Mouse (Mus musculus): ENCODE measurements around the gene Lrrc4b. TPM values are rescaled to one million over a fixed set of nuclear protein-coding genes. Genes with fewer than 3 reads are reported as not detected.

Lrrc4b gene
- total RNA-seq, 4 experiments from 2014 or later: 6.4 to 15.4 (median 9.8) TPM

GRCm38 (mm10) chr7:44487936-44488335, 59.1 kb downstream of the Lrrc4b start:
- DNase-seq: no peak

DNA sequence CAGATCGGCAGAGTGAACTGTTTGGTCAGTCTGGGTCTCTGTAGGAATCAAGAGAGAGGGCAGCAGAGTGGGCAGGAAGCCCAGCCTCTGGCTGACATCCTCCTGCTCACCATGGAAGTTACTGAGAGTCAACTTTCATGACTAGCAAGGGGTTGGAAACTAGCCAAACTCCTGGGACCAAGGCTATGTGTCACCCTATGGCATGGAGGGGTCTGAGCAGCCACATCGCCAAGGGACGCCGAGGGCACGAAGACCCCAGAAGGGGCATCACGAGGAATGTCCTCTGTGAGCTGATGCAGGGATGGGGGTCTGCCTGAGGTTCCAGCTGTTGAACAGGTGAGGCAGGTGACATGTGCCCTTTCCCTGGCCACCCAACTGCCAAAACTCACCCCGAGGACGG, 59.7 kb downstream of the Lrrc4b start:
- no peak for DNase-seq

- no peak for DNase-seq
Measured at GRCm38 (mm10) chr7:44490281-44490680, 61.5 kb downstream of the Lrrc4b start.

- DNase-seq: no peak
Measured at GRCm38 (mm10) chr7:44491391-44491790, 62.6 kb downstream of the Lrrc4b start.

DNA sequence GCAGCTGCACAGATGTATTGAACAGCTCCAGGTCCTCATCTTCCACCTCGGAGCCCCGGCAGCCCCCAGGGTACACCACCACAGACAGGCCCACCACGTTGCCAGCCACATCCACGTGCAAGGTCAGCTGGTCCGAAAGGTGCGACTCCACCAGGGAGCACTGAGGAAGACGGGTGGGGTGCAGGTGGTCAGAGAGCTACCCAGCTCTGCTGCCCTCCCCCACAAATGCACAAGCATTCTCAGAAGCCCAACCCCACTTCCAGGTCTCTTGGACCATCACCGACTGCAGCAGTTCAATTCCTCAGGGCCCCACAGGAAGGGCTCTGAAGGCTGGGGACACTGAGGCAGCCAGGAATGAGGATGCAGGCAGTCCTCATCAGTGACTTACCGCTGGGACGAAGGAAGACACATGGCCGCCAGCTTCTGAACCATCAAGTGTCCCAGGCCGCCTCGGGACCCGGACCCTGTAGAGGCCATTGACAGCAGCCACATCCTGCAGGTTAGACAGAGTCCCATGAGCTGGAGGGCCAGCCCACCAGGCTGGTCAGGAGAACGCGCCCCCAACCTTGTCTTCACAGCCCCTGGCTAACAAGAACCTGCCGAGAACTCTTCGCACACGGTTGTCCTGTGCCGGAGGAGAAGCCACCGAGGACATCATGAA, 63.5 kb downstream of the Lrrc4b start:
- no peak for DNase-seq

DNA sequence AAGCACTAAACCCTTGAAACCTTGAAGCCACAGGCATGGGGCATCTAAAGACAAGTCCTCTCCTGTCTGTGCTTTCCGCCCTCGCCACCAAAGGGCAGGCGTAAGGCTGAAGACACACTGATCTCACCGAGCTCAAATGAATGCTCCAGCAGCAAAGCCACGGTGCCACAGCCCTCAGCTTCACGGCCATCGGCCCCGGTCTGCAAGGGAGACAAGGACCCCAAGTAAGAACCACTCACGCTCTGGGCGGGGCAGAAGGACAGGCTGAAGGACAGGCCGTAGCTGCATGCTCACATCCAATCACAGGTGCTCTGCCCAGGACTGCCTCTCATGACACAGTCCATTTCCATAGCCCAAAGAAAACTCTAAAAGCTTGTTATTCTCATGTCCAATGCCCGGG, 65.9 kb downstream of the Lrrc4b start:
- no peak for DNase-seq

- no peak for DNase-seq
Measured at GRCm38 (mm10) chr7:44495086-44495485, 66.3 kb downstream of the Lrrc4b start.

- DNase-seq: peak; percentile 96
Measured at GRCm38 (mm10) chr7:44495992-44496770, 67.4 kb downstream of the Lrrc4b start, which contains the start of the genes Emc10 and Fam71e1. TSS of gene Emc10 (minus strand) at chr7:44496529. TSS of gene Fam71e1 (plus strand) at chr7:44496581.

DNA sequence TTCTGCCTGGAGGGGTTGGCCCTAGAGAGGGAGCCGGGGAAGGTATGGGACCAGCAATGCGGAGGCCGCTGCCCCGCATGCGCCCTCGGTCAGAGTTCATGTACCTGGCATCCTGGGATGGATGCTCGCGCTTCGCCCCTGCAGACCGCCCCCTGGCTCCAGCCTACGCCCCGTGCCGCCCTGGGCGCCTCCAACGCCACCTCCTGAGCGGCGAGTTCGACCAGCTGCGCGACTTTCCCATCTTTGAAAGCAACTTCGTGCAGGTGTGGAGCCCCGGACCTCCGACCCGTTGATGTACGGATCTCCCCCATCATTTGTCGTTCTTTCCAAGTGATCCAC, 67.9 kb downstream of the Lrrc4b start:
- no peak for DNase-seq

DNA sequence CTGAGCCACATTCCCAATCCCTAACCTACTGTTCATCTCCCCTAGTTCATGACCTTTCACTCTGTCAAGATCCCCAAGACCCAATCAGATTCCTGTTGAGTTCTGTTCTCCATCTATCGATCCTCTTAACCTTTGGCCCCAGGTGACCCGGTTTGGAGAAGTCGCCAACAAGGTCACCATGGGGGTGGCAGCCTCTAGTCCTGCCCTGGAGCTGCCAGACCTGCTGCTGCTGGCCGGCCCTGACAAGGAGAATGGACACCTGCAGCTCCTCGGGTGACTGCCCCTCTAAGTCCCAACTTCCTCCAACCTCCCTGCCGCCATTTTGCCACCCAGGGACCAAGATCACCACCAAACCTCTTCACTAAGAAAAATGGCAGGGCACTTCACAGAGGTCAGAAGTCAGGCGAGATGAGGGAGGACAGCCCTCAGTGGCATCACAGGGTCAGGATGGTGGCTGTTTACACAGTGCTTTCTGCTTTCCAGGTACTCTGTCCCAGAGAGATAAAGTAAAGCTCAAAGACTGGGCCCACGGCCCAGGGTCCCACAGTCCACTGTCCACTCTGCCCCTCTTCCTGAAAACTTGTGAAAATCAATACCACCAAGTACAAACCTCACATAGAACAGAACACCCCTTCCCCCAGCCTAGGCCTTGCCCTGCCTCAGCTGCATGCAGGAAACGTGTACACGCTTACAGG, 68.7 kb downstream of the Lrrc4b start:
- no peak for DNase-seq

- no peak for DNase-seq
Measured at GRCm38 (mm10) chr7:44498922-44499321, 70.1 kb downstream of the Lrrc4b start.

DNA sequence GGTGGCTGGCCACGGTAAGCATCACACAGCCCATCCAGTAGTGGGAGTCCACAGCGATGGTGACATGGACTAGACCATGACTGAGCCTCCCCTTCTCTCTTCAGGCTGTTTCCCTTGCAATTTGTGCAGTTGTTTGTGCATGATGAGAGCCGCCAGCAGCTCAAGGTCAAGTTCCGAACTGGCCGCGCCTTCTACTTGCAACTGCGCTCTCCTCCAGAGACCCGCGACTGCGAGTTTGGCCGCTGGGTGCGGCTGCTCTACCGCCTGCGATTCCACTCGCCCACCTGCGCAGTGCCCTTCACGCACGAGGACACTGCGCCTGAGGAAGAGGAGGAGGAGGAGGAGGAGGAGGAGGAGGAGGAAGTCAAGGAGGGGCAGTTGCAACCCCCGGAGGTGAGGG, 71.2 kb downstream of the Lrrc4b start:
- no peak for DNase-seq

DNA sequence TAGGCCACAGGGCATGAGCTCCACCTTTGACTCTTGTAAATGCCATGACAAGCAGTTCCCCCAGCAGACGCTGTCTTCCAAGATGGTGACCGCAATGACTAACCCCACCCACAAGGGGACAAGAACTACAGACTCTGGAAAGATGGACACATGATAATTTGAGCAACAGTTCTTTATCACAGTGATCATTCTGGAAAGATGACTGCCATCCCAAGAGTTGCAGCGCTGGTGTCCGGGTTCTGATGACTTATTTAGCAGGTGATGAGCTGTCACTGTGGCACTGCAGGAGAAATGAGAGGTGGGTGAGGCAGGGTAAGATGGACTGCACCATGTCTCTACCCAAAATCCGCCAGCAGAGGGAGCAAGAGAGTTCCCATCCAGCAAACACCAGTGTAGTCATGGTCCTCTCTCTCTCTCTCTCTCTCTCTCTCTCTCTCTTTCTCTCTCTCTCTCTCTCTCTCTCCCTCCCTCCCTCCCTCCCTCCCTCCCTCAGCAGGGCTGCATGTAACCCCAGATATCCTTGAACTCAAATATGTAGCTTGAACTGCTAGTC, 72.8 kb downstream of the Lrrc4b start:
- DNase-seq: no peak

- DNase-seq: no peak
Measured at GRCm38 (mm10) chr7:44507491-44507890, 78.7 kb downstream of the Lrrc4b start.

Small RNA genes lying within 50 kb of the gene (microRNA-seq; reads per million reads assigned to microRNA genes)
- gene Mir7052: 1.9 to 2.2 reads per million in 2 experiments

Other genes with a start within 250 kb of the Lrrc4b start
- gene Klk1b24, start 240.8 kb upstream of the Lrrc4b start, total RNA-seq (2022): under 1 TPM in 2 of 4 experiments, not detected in 2; 0.29 to 0.91 TPM
- not detected for gene Klk1b3, start 230.8 kb upstream of the Lrrc4b start, total RNA-seq (2022)
- gene Klk1b4, start 221.6 kb upstream of the Lrrc4b start, total RNA-seq (2022): not detected
- gene Klk1b5, start 213.1 kb upstream of the Lrrc4b start, total RNA-seq (2022): not detected
- gene Klk1, start 203.7 kb upstream of the Lrrc4b start, total RNA-seq (2022): 1 to 10 TPM in 1 of 4 experiments, under 1 TPM in 2, not detected in 1; 0.78 to 1.2 (median 0.89) TPM
- not detected for gene Gm36864, start 192.8 kb upstream of the Lrrc4b start, total RNA-seq (2022)
- gene 1700028J19Rik, start 182.3 kb upstream of the Lrrc4b start, total RNA-seq (2022): 1 to 10 TPM in 1 of 4 experiments, under 1 TPM in 3; 0.68 to 1.2 (median 0.96) TPM
- gene 2410002F23Rik, start 182.3 kb upstream of the Lrrc4b start, total RNA-seq (2022): 100 to 1,000 TPM in 3 of 4 experiments, 10 to 100 TPM in 1; 71.9 to 151 (median 133) TPM
- not detected for gene Acp4, start 171.6 kb upstream of the Lrrc4b start, total RNA-seq (2022)
- not detected for gene Gm15517, start 167.6 kb upstream of the Lrrc4b start, total RNA-seq (2022)
- 1 to 10 TPM; 4.1 to 6.0 (median 5.1) TPM for gene Clec11a, start 122.1 kb upstream of the Lrrc4b start, total RNA-seq (2022)
- gene Shank1, start 118.8 kb upstream of the Lrrc4b start, total RNA-seq (2022): 10 to 100 TPM in 3 of 4 experiments, 1 to 10 TPM in 1; 9.3 to 17.6 (median 14.3) TPM
- gene Syt3, start 44.9 kb upstream of the Lrrc4b start, total RNA-seq (2022): 10 to 100 TPM in 1 of 4 experiments, 1 to 10 TPM in 3; 4.9 to 11.1 (median 7.6) TPM
- gene 1700008O03Rik, start 43.2 kb upstream of the Lrrc4b start, total RNA-seq (2022): 1 to 10 TPM in 3 of 4 experiments, under 1 TPM in 1; 0.73 to 2.2 (median 1.4) TPM
- 1 to 10 TPM in 3 of 4 experiments, under 1 TPM in 1; 0.73 to 2.0 (median 1.4) TPM for gene Aspdh, start 36.4 kb downstream of the Lrrc4b start, total RNA-seq (2022)
- 10 to 100 TPM; 43.7 to 56.5 (median 46.9) TPM for gene Josd2, start 39.0 kb downstream of the Lrrc4b start, total RNA-seq (2022)
- gene Emc10, start 67.5 kb downstream of the Lrrc4b start, total RNA-seq (2022): 100 to 1,000 TPM in 3 of 4 experiments, 10 to 100 TPM in 1; 99.0 to 119 (median 110) TPM
- gene Fam71e1, start 67.6 kb downstream of the Lrrc4b start, total RNA-seq (2022): 10 to 100 TPM in 3 of 4 experiments, 1 to 10 TPM in 1; 10.0 to 15.5 (median 13.0) TPM
- gene Mybpc2, start 95.6 kb downstream of the Lrrc4b start, total RNA-seq (2022): under 1 TPM in 2 of 4 experiments, not detected in 2; 0.07 to 0.08 TPM
- under 1 TPM; 0.32 to 0.77 (median 0.43) TPM for gene Spib, start 103.1 kb downstream of the Lrrc4b start, total RNA-seq (2022)
- 10 to 100 TPM; 10.9 to 18.6 (median 15.9) TPM for gene Pold1, start 119.8 kb downstream of the Lrrc4b start, total RNA-seq (2022)
- gene Nr1h2, start 124.9 kb downstream of the Lrrc4b start, total RNA-seq (2022): 100 to 1,000 TPM in 3 of 4 experiments, 10 to 100 TPM in 1; 94.3 to 153 (median 129) TPM
- 1 to 10 TPM in 3 of 4 experiments, under 1 TPM in 1; 1.00 to 2.0 (median 1.5) TPM for gene Napsa, start 143.4 kb downstream of the Lrrc4b start, total RNA-seq (2022)
- 10 to 100 TPM in 1 of 4 experiments, 1 to 10 TPM in 3; 4.7 to 11.1 (median 7.8) TPM for gene Kcnc3, start 161.6 kb downstream of the Lrrc4b start, total RNA-seq (2022)
- gene Myh14, start 241.8 kb downstream of the Lrrc4b start, total RNA-seq (2022): 10 to 100 TPM in 1 of 4 experiments, 1 to 10 TPM in 3; 7.3 to 16.5 (median 8.4) TPM